Mouse (Mus musculus) cerebellum, adult 18-20 months (tissue): ENCODE data around the gene Wnt9a.
"Not testable (repeated sequence)": the region's sequence is repeated elsewhere in the genome, so short reads cannot be mapped to it uniquely, and the experiment has no call there.

Source experiments
- DNase-seq, 2 experiments: peaks; one replicate each; pipeline ENCODE4 v3.0.0; 2021

Gene Wnt9a

DNA sequence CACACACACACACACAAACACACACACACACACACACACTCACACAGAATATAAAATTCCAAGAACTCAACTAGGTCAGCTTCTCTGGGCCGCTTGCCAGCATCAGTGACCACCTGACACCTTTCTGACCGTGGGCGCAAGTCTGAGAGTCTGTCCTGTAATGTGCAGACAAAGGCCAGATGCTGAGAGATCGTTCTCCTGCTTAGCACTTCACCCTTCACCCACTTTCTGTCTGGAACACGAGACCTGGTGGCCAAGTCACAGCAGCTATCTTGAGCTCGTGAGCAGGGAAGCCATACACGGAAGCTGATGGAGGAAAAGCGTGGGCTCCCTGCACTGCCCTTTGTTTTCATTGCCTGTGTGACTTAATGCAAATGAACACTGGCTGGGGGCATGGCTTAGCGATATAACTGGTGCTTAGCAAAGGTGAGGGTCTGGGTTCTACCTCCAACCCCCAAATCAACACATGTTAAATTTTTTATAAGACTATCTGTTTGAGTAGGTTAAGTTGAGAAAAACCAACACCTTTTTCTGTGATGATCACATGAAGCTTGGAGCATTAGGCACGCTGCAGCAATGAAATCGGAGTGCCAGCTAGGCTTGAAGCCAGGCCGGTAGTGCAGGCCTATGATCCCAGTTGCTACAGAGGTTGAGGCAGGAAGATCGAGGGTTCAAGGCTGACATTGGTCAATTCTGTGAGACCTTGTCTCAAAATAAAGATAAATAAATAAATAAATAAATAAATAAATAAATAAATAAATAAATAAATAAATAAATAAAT, 31.4 kb downstream of the Wnt9a start:
- DNase-seq: peak in 1 of 2 experiments; percentile 14

DNA sequence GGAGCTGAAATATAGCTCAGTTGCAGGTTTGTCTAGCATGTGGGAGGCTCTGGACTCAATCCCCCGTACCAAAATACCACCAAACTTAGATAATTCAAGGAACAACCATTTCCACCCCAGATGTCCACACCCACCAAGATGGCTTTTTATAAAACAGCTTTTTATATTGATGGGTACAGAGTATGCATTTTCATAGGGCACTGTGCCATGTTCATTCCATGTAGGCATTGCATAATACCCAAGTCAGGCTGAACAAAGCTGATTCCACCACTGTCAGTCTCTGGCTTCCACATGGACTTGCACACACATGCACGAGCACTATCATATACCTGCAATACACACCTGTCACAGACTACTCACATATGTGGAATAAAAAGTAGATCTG, 32.0 kb downstream of the Wnt9a start:
- DNase-seq: no peak

GRCm38 (mm10) chr11:59342956-59343355, 36.2 kb downstream of the Wnt9a start:
- no peak for DNase-seq

DNA sequence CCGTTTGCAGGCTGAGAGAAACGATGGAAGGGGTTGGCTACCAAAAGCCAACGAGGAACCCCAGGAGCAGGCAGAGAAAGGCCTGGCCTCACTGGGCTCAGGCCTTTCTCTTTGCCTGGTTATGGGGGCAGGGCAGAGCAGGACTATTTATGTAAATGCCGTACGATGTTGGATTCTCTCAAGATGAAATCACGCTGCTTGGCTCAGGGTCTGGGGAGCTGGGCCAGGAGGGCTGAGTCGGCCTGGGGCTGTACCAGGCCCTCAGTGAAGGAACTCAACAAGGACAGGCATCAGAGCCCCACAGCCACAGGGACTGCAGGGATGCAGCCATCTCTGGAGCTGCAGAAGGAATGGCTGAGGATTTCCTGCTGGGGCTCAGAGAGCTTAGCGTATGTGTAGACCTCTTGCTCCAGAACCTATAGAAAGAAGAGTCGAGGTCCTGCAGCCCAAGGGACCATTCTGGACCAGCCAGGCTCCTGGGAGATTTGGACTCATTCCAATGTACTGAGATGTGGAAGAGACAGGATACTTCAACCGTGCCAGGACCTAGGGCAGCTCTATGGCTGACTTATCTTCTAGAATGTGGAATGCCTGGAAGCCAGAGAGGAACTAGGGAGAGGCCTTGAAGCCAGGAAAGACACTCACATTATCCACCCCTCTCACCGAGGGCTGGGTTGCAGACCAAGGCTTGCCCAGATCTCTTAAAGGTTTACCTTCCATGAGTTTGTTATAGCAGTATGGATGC, 39.6 kb downstream of the Wnt9a start:
- DNase-seq: no peak

GRCm38 (mm10) chr11:59350326-59350725, 43.6 kb downstream of the Wnt9a start:
- no peak for DNase-seq

DNA sequence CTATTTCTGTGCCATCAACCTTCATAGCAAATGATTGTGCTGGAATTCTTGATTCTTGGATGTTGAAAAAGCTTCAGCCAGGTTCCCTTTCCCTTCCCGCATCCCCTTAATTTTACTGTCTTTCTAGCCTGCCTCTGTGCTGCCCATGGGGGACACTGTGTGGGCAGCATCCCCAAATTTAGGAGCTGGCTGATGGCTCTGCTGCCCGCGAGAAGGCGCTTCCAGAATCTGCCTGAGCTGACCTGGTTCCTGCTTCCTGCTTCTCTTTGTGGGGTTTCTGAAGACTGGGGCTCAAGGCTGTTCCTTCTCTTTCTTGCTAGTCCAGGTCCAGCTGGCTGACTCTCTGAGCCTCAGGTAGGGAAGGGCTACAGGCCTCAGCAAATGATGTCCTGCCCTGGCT, 48.1 kb downstream of the Wnt9a start:
- no peak for DNase-seq

- no peak for DNase-seq
Observed at GRCm38 (mm10) chr11:59356874-59357289, 50.2 kb downstream of the Wnt9a start.

GRCm38 (mm10) chr11:59361291-59361690, 54.6 kb downstream of the Wnt9a start:
- no peak for DNase-seq

GRCm38 (mm10) chr11:59364007-59364406, 57.3 kb downstream of the Wnt9a start:
- no peak for DNase-seq

GRCm38 (mm10) chr11:59364417-59364816, 57.7 kb downstream of the Wnt9a start:
- no peak for DNase-seq

GRCm38 (mm10) chr11:59366031-59366430, 59.3 kb downstream of the Wnt9a start:
- DNase-seq: no peak

- DNase-seq: no peak
Observed at GRCm38 (mm10) chr11:59366633-59367032, 59.9 kb downstream of the Wnt9a start.

DNA sequence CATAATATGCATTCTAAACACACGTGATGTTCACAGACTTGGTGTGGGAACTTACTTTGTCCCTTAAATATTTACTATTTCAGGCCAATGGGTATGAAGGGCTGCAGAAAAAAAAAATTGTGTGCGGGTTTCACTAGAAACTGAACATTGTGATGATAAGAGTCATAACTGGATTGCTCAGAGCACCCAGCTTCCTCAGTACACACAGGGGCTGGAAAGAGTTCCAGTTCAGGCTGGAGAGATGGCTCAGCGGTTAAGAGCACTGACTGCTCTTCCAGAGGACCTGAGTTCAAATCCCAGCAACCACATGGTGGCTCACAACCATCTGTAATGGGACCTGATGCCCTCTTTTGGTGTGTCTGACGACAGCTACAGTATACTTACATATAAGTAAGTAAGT, 61.2 kb downstream of the Wnt9a start:
- not testable (repeated sequence) for DNase-seq

DNA sequence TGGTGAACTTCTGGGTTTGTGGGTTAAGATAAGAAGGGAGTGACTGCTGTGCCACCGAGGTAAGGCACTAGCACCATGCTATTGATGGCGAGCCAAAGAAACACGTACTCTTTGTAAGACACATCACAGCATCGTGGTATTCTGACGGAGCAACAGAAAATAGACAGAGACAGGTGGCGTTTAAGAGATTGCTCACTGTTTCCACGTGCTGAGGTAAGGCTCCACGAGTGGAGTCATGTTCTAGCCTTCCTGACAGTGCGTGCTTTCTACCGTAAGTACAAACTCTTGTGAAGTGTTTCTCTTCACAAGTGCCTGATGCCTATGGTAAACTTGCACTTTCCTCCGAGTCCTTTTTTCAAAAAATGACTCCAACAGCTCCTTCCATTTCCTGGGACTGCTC, 63.1 kb downstream of the Wnt9a start:
- no peak for DNase-seq

DNA sequence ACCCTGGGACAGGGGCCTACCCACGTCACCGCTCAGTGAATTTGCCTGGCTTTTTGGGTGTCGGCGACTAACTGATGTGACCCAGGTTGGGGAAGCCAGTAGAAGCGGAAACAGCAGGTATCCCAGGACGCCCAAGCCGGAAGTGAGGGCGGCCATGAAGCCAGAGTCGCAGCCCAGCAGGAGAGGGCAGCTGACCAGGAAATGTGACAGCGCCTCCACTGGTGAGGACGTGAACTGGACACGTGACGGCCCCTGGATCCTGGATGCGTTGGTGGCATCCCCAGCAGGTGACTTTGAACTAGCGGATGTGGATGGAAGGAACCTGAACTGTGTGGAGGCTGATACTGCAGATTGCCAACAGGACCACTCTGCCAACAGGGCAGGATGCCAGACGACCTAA, 68.7 kb downstream of the Wnt9a start, which contains the start of gene Prss38:
Prss38 (minus strand) TSS at position 183 of the 400 bp plus-strand sequence.
- DNase-seq: no peak

DNA sequence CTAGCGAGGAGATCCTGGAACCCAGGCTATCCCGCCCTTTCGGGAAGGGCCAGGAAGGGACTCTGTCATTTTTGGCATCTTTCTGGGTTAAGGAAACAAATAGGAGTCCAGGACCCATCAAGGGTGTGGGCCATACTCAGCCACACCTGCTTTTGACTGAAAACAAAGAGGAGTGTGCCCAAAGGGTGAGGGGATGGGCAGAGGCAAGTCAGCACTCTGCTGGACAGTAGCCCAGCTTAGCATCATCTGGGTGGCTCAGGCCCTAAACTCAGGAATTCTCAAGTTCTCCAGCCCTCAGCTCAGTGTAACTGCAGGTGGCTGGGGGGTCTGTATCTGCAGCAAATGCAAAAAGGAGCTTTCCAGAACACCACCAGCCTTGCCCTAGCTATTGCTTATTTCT, 71.3 kb downstream of the Wnt9a start:
- DNase-seq: no peak

GRCm38 (mm10) chr11:59379547-59379946, 72.8 kb downstream of the Wnt9a start:
- no peak for DNase-seq
